Mouse (Mus musculus): Measurements from ENCODE around the gene Pabpn1l. TPM values are rescaled to one million over a fixed set of nuclear protein-coding genes. Genes with fewer than 3 reads are reported as not detected.
A peak's percentile ranks its signal among the peaks of the same experiment; 100 is the strongest.

The Pabpn1l gene
- polyA plus RNA-seq, 1 experiment from 2014 or later = not detected

GRCm38 (mm10) chr8:122641406-122641805 lies 18.9 kb upstream of the Pabpn1l start:
- no peaks in the 10 kb centered on the region for H3K27me3 ChIP-seq (ENCODE audit: control insufficient read depth, insufficient read depth, low read length)
- H3K9me3 ChIP-seq (replicated peaks; ENCODE audit: control insufficient read depth, low read length) = no peaks in the 10 kb centered on the region
- H3K4me2 ChIP-seq = no peak overlapping the region
- H3K27ac ChIP-seq (ENCODE audit: low read depth, low read length) = no peak overlapping the region
- 80% methylated on average over 15 of the region's 15 CpGs for WGBS (ENCODE audit: insufficient replicate concordance)
- H3K4me3 ChIP-seq (ENCODE audit: low read depth, low read length) = no peak overlapping the region
- no peak overlapping the region for H3K9ac ChIP-seq (ENCODE audit: low read depth, low read length)
- ATAC-seq (replicated peaks; ENCODE audit: insufficient number of reproducible peaks, low FRiP score, low TSS enrichment) = no peak
- peaks cover 31% of the 10 kb centered on the region for H3K4me1 ChIP-seq (ENCODE audit: control insufficient read depth, insufficient read depth, low read length)
- no peaks in the 10 kb centered on the region; the same call in 1 of the 2 replicates for H3K36me3 ChIP-seq (ENCODE audit: control insufficient read depth, insufficient read depth, low read length)

DNA sequence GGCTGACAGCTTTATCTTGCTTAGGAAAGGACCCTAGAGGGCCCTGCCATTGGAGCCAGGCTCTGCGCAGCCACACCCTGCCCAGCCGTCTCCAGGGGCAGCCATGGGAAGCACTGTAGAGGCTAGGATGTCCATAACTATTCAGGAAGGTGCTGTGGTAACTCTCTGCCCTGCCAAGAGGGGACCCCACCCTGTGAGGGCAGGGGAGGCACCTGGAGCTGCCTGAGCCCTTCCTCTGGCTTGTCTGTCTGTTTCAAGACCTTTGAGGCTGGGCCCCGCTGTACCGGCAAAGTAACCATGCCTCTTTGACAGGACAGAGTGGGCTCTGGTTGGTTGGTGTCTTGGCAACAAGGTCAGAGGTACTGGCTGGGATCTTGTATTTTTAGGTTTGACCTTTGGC lies 18.3 kb upstream of the Pabpn1l start:
- Histone ChIP-seq H3K9ac (ENCODE audit: low read depth, low read length) (no peak overlapping the region), H3K4me2 (no peak overlapping the region), H3K4me1 (ENCODE audit: control insufficient read depth, insufficient read depth, low read length) (peaks cover 31% of the 10 kb centered on the region), H3K9me3 (replicated peaks; ENCODE audit: control insufficient read depth, low read length) (no peaks in the 10 kb centered on the region), H3K36me3 (ENCODE audit: control insufficient read depth, insufficient read depth, low read length) (no peaks in the 10 kb centered on the region; the same call in 1 of the 2 replicates), H3K27me3 (ENCODE audit: control insufficient read depth, insufficient read depth, low read length) (no peaks in the 10 kb centered on the region), H3K4me3 (ENCODE audit: low read depth, low read length) (no peak overlapping the region), H3K27ac (ENCODE audit: low read depth, low read length) (no peak overlapping the region)
- 70% methylated on average over 4 of the region's 4 CpGs for WGBS (ENCODE audit: insufficient replicate concordance)
- ATAC-seq (replicated peaks; ENCODE audit: insufficient number of reproducible peaks, low FRiP score, low TSS enrichment) = no peak

- Histone ChIP-seq H3K36me3 (ENCODE audit: control insufficient read depth, insufficient read depth, low read length) (no peaks in the 10 kb centered on the region; the same call in 1 of the 2 replicates), H3K9me3 (replicated peaks; ENCODE audit: control insufficient read depth, low read length) (no peaks in the 10 kb centered on the region), H3K27ac (ENCODE audit: low read depth, low read length) (no peak overlapping the region), H3K9ac (ENCODE audit: low read depth, low read length) (no peak overlapping the region), H3K4me1 (ENCODE audit: control insufficient read depth, insufficient read depth, low read length) (peaks cover 38% of the 10 kb centered on the region), H3K4me3 (ENCODE audit: low read depth, low read length) (no peak overlapping the region), H3K4me2 (no peak overlapping the region), H3K27me3 (ENCODE audit: control insufficient read depth, insufficient read depth, low read length) (no peaks in the 10 kb centered on the region)
- no peak for ATAC-seq (replicated peaks; ENCODE audit: insufficient number of reproducible peaks, low FRiP score, low TSS enrichment)
- 41% methylated on average over 16 of the region's 16 CpGs for WGBS (ENCODE audit: insufficient replicate concordance)
These were observed 17.1 kb upstream of the Pabpn1l start for GRCm38 (mm10) chr8:122639521-122640248.

GRCm38 (mm10) chr8:122638601-122639000 lies 16.1 kb upstream of the Pabpn1l start:
- H3K9ac ChIP-seq (ENCODE audit: low read depth, low read length) = no peak overlapping the region
- H3K4me1 ChIP-seq (ENCODE audit: control insufficient read depth, insufficient read depth, low read length) = peaks cover 31% of the 10 kb centered on the region
- H3K27ac ChIP-seq (ENCODE audit: low read depth, low read length) = no peak overlapping the region
- WGBS (ENCODE audit: insufficient replicate concordance) = 84% methylated on average over 16 of the region's 16 CpGs
- no peaks in the 10 kb centered on the region for H3K9me3 ChIP-seq (replicated peaks; ENCODE audit: control insufficient read depth, low read length)
- no peak for ATAC-seq (replicated peaks; ENCODE audit: insufficient number of reproducible peaks, low FRiP score, low TSS enrichment)
- no peaks in the 10 kb centered on the region for H3K27me3 ChIP-seq (ENCODE audit: control insufficient read depth, insufficient read depth, low read length)
- H3K4me3 ChIP-seq (ENCODE audit: low read depth, low read length) = no peak overlapping the region
- no peak overlapping the region for H3K4me2 ChIP-seq
- H3K36me3 ChIP-seq (ENCODE audit: control insufficient read depth, insufficient read depth, low read length) = no peaks in the 10 kb centered on the region; the same call in 1 of the 2 replicates

GRCm38 (mm10) chr8:122637230-122637629 lies 14.7 kb upstream of the Pabpn1l start:
- H3K27ac ChIP-seq (ENCODE audit: low read depth, low read length) = no peak overlapping the region
- no peak overlapping the region for H3K4me2 ChIP-seq
- ATAC-seq (replicated peaks; ENCODE audit: insufficient number of reproducible peaks, low FRiP score, low TSS enrichment) = no peak
- peaks cover 31% of the 10 kb centered on the region for H3K4me1 ChIP-seq (ENCODE audit: control insufficient read depth, insufficient read depth, low read length)
- no peaks in the 10 kb centered on the region for H3K27me3 ChIP-seq (ENCODE audit: control insufficient read depth, insufficient read depth, low read length)
- WGBS (ENCODE audit: insufficient replicate concordance) = 82% methylated on average over 9 of the region's 9 CpGs
- no peaks in the 10 kb centered on the region for H3K9me3 ChIP-seq (replicated peaks; ENCODE audit: control insufficient read depth, low read length)
- no peaks in the 10 kb centered on the region; the same call in 1 of the 2 replicates for H3K36me3 ChIP-seq (ENCODE audit: control insufficient read depth, insufficient read depth, low read length)
- no peak overlapping the region for H3K9ac ChIP-seq (ENCODE audit: low read depth, low read length)
- H3K4me3 ChIP-seq (ENCODE audit: low read depth, low read length) = no peak overlapping the region

- WGBS (ENCODE audit: insufficient replicate concordance) = 52% methylated on average over 9 of the region's 9 CpGs
These were observed 14.2 kb upstream of the Pabpn1l start for GRCm38 (mm10) chr8:122636803-122637175.

GRCm38 (mm10) chr8:122635878-122636802 lies 13.6 kb upstream of the Pabpn1l start:
- ATAC-seq (replicated peaks; ENCODE audit: insufficient number of reproducible peaks, low FRiP score, low TSS enrichment) = 0 out of 2 replicates have a peak, but pooled peaks have one; percentile 31
- Histone ChIP-seq H3K9ac (ENCODE audit: low read depth, low read length) (no peak overlapping the region), H3K27me3 (ENCODE audit: control insufficient read depth, insufficient read depth, low read length) (no peaks in the 10 kb centered on the region), H3K4me3 (ENCODE audit: low read depth, low read length) (no peak overlapping the region), H3K27ac (ENCODE audit: low read depth, low read length) (no peak overlapping the region; the same call in 1 of the 2 replicates), H3K9me3 (replicated peaks; ENCODE audit: control insufficient read depth, low read length) (no peaks in the 10 kb centered on the region), H3K36me3 (ENCODE audit: control insufficient read depth, insufficient read depth, low read length) (no peaks in the 10 kb centered on the region; the same call in 1 of the 2 replicates), H3K4me2 (no peak overlapping the region), H3K4me1 (ENCODE audit: control insufficient read depth, insufficient read depth, low read length) (peaks cover 31% of the 10 kb centered on the region)
- WGBS (ENCODE audit: insufficient replicate concordance) = 34% methylated on average over 14 of the region's 14 CpGs

More at GRCm38 (mm10) chr8:122636803-122637175, 14.2 kb upstream of the Pabpn1l start:
- Histone ChIP-seq H3K4me3 (ENCODE audit: low read depth, low read length) (no peak overlapping the region), H3K36me3 (ENCODE audit: control insufficient read depth, insufficient read depth, low read length) (no peaks in the 10 kb centered on the region; the same call in 1 of the 2 replicates), H3K9ac (ENCODE audit: low read depth, low read length) (no peak overlapping the region), H3K27me3 (ENCODE audit: control insufficient read depth, insufficient read depth, low read length) (no peaks in the 10 kb centered on the region), H3K4me2 (no peak overlapping the region), H3K27ac (ENCODE audit: low read depth, low read length) (no peak overlapping the region), H3K9me3 (replicated peaks; ENCODE audit: control insufficient read depth, low read length) (no peaks in the 10 kb centered on the region), H3K4me1 (ENCODE audit: control insufficient read depth, insufficient read depth, low read length) (peaks cover 31% of the 10 kb centered on the region)
- no peak for ATAC-seq (replicated peaks; ENCODE audit: insufficient number of reproducible peaks, low FRiP score, low TSS enrichment)

GRCm38 (mm10) chr8:122633205-122633604 lies 10.7 kb upstream of the Pabpn1l start:
- H3K27me3 ChIP-seq (ENCODE audit: control insufficient read depth, insufficient read depth, low read length) = no peaks in the 10 kb centered on the region
- no peak overlapping the region for H3K4me2 ChIP-seq
- ATAC-seq (replicated peaks; ENCODE audit: insufficient number of reproducible peaks, low FRiP score, low TSS enrichment) = no peak
- peaks cover 16% of the 10 kb centered on the region for H3K4me1 ChIP-seq (ENCODE audit: control insufficient read depth, insufficient read depth, low read length)
- H3K36me3 ChIP-seq (ENCODE audit: control insufficient read depth, insufficient read depth, low read length) = no peaks in the 10 kb centered on the region; the same call in 1 of the 2 replicates
- H3K9ac ChIP-seq (ENCODE audit: low read depth, low read length) = no peak overlapping the region
- H3K4me3 ChIP-seq (ENCODE audit: low read depth, low read length) = no peak overlapping the region
- 91% methylated on average over 14 of the region's 14 CpGs for WGBS (ENCODE audit: insufficient replicate concordance)
- no peak overlapping the region for H3K27ac ChIP-seq (ENCODE audit: low read depth, low read length)
- no peaks in the 10 kb centered on the region for H3K9me3 ChIP-seq (replicated peaks; ENCODE audit: control insufficient read depth, low read length)
